Mouse (Mus musculus): ENCODE measurements around the gene Bcl6. TPM values are rescaled to one million over a fixed set of nuclear protein-coding genes. Genes with fewer than 3 reads are reported as not detected.

Bcl6 gene
- total and polyA plus RNA-seq, 2 experiments from 2014 or later: 0.69 to 9.2 TPM

GRCm38 (mm10) chr16:23980991-23981720, 7.5 kb downstream of the Bcl6 start:
- DNase-seq: peak; percentile 41

GRCm38 (mm10) chr16:23980201-23980870, 8.3 kb downstream of the Bcl6 start:
- no peak for TF ChIP-seq CTCF (IDR thresholded peaks at IDR 0.05; ENCODE audit: low read depth)
- 0 out of 2 replicates have a peak, but pooled peaks cover 8% of the 10 kb centered on the region for H3K4me1 ChIP-seq (ENCODE audit: insufficient read depth)
- H3K4me3 ChIP-seq (ENCODE audit: low read depth, low read length): peak overlapping the region; percentile 37; the same call in 1 of the 2 replicates
- H3K4me2 ChIP-seq (ENCODE audit: low read depth): peak overlapping the region; percentile 87
- ATAC-seq: no peak
- peaks cover 15% of the 10 kb centered on the region; the same call in 1 of the 2 replicates for H3K27me3 ChIP-seq (ENCODE audit: insufficient read depth, low read length)
- H3K27ac ChIP-seq (ENCODE audit: low read depth, low read length): no peak overlapping the region
- peak; percentile 11 for DNase-seq
- H3K9me3 ChIP-seq (ENCODE audit: low read length): no peaks in the 10 kb centered on the region
- 16% methylated on average over 11 of the region's 11 CpGs for WGBS
- H3K9ac ChIP-seq: no peak overlapping the region
- H3K36me3 ChIP-seq (ENCODE audit: insufficient read depth): 0 out of 2 replicates have a peak, but pooled peaks cover under 1% of the 10 kb centered on the region

More at GRCm38 (mm10) chr16:23980991-23981720, 7.5 kb downstream of the Bcl6 start:
- H3K27ac ChIP-seq (ENCODE audit: low read depth, low read length): 0 out of 2 replicates have a peak overlapping the region, but pooled peaks have one; percentile 21
- H3K9ac ChIP-seq: peak overlapping the region; percentile 43
- no peak for TF ChIP-seq CTCF (IDR thresholded peaks at IDR 0.05; ENCODE audit: low read depth)
- H3K36me3 ChIP-seq (ENCODE audit: insufficient read depth): no peaks in the 10 kb centered on the region
- peaks cover 15% of the 10 kb centered on the region; the same call in 1 of the 2 replicates for H3K27me3 ChIP-seq (ENCODE audit: insufficient read depth, low read length)
- no peaks in the 10 kb centered on the region for H3K9me3 ChIP-seq (ENCODE audit: low read length)
- no peak for ATAC-seq
- H3K4me2 ChIP-seq (ENCODE audit: low read depth): peak overlapping the region; percentile 87
- 0 out of 2 replicates have a peak, but pooled peaks cover 8% of the 10 kb centered on the region for H3K4me1 ChIP-seq (ENCODE audit: insufficient read depth)
- WGBS: 3% methylated on average over 32 of the region's 32 CpGs
- H3K4me3 ChIP-seq (ENCODE audit: low read depth, low read length): peak overlapping the region; percentile 37

DNA sequence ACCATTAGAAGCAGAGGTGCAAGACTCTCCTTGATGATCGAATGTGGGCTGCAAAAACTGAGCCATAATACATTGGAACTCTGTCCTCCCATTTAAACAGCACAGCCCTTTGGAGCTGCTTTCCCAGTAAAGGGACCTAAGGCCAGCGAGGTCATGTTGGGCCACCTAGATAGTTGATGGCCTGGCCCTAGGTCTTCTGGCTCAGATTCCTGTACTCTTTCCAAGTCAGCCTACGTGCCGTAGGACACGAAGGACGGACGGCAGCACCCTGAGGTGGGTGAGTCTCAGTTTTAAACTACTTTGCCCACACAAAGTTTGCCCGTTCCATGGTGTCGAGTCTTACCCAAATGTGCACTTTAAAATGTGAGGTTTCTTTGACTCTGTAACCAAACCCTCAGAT, 9.2 kb downstream of the Bcl6 start:
- no peak for DNase-seq
- Histone ChIP-seq H3K27ac (ENCODE audit: low read depth, low read length) (no peak overlapping the region), H3K9me3 (ENCODE audit: low read length) (no peaks in the 10 kb centered on the region), H3K36me3 (ENCODE audit: insufficient read depth) (peaks cover 5% of the 10 kb centered on the region; the same call in 1 of the 2 replicates), H3K27me3 (ENCODE audit: insufficient read depth, low read length) (peaks cover 15% of the 10 kb centered on the region; the same call in 1 of the 2 replicates), H3K4me1 (ENCODE audit: insufficient read depth) (0 out of 2 replicates have a peak, but pooled peaks cover 8% of the 10 kb centered on the region), H3K9ac (no peak overlapping the region), H3K4me3 (ENCODE audit: low read depth, low read length) (no peak overlapping the region), H3K4me2 (ENCODE audit: low read depth) (no peak overlapping the region)
- TF ChIP-seq CTCF (IDR thresholded peaks at IDR 0.05; ENCODE audit: low read depth): no peak
- WGBS: 89% methylated on average over 9 of the region's 9 CpGs
- no peak for ATAC-seq

DNA sequence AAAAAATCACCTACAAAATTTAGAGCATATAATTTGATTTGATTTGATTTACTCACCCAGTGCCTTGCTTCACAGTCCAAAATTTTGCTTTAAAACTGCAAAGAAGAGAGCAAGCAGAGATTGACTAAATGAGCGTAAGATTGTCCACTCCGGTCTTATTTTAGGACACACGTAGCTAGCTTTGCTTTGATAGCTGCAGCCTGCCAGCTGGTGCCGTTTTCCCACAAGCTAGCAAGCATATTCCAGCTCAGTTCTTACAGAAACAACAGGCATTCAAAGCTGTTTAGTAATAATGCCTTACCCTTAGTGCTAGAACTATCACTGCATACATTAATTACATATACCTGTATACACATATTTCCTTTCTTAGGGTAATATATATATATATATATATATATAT, 10.2 kb downstream of the Bcl6 start:
- ATAC-seq (no peak), DNase-seq (peak; percentile 48)
- Histone ChIP-seq H3K4me3 (ENCODE audit: low read depth, low read length) (no peak overlapping the region), H3K27me3 (ENCODE audit: insufficient read depth, low read length) (peaks cover 15% of the 10 kb centered on the region; the same call in 1 of the 2 replicates), H3K9me3 (ENCODE audit: low read length) (no peaks in the 10 kb centered on the region), H3K9ac (no peak overlapping the region), H3K4me2 (ENCODE audit: low read depth) (no peak overlapping the region), H3K4me1 (ENCODE audit: insufficient read depth) (0 out of 2 replicates have a peak, but pooled peaks cover 8% of the 10 kb centered on the region), H3K36me3 (ENCODE audit: insufficient read depth) (peaks cover 5% of the 10 kb centered on the region; the same call in 1 of the 2 replicates), H3K27ac (ENCODE audit: low read depth, low read length) (no peak overlapping the region)
- no peak for TF ChIP-seq CTCF (IDR thresholded peaks at IDR 0.05; ENCODE audit: low read depth)
- 63% methylated on average over 4 of the region's 4 CpGs for WGBS

DNA sequence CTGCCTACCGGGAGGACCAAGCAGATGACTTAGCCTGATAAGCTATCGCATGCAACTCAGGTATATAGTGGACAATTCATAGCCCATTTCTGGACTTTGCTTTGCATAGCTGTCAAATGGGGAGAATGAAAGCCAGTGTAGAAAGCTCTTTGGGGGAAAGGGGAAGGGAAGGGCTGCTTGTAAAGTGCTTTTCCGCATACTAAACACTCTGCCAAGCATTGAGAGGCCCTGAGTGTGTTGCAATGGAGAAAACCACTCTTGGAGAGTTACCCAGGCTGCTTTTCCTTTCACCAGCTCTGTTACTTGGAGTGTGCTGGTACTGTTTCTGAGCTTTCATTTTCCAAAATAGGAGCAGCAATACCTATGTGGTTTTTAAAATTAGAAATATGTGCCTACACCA, 10.9 kb downstream of the Bcl6 start:
- 82% methylated on average over 3 of the region's 3 CpGs for WGBS
- H3K9ac ChIP-seq: no peak overlapping the region
- no peak overlapping the region for H3K4me2 ChIP-seq (ENCODE audit: low read depth)
- H3K36me3 ChIP-seq (ENCODE audit: insufficient read depth): peaks cover 7% of the 10 kb centered on the region; the same call in 1 of the 2 replicates
- no peak overlapping the region for H3K27ac ChIP-seq (ENCODE audit: low read depth, low read length)
- peaks cover 15% of the 10 kb centered on the region; the same call in 1 of the 2 replicates for H3K27me3 ChIP-seq (ENCODE audit: insufficient read depth, low read length)
- H3K4me1 ChIP-seq (ENCODE audit: insufficient read depth): 0 out of 2 replicates have a peak, but pooled peaks cover 8% of the 10 kb centered on the region
- DNase-seq: no peak
- H3K4me3 ChIP-seq (ENCODE audit: low read depth, low read length): no peak overlapping the region
- no peak for TF ChIP-seq CTCF (IDR thresholded peaks at IDR 0.05; ENCODE audit: low read depth)
- no peak for ATAC-seq
- no peaks in the 10 kb centered on the region for H3K9me3 ChIP-seq (ENCODE audit: low read length)

DNA sequence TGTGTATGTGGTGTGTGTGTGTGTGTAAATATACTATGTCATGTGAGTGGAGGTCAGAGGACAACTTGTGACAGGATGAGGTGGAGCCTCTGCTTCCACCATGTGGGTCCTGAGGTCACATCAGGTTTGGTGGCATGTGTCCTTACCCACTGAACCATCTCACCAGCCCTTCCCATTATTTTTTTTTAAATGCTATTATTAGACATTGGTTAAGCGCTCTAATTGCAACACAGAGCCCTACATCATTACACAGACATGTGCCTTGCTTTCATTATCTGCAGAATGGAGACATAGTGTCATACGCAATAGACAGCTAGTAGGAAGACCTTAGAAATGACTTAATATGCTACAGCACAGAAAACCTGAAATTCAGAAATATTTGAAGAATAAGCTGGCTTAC, 12.5 kb downstream of the Bcl6 start:
- no peak for ATAC-seq
- no peak for TF ChIP-seq CTCF (IDR thresholded peaks at IDR 0.05; ENCODE audit: low read depth)
- 90% methylated on average over 2 of the region's 2 CpGs for WGBS
- Histone ChIP-seq H3K4me2 (ENCODE audit: low read depth) (no peak overlapping the region), H3K27me3 (ENCODE audit: insufficient read depth, low read length) (peaks cover 6% of the 10 kb centered on the region; the same call in 1 of the 2 replicates), H3K27ac (ENCODE audit: low read depth, low read length) (no peak overlapping the region), H3K4me3 (ENCODE audit: low read depth, low read length) (no peak overlapping the region), H3K36me3 (ENCODE audit: insufficient read depth) (peaks cover 15% of the 10 kb centered on the region; the same call in 1 of the 2 replicates), H3K4me1 (ENCODE audit: insufficient read depth) (0 out of 2 replicates have a peak, but pooled peaks cover 6% of the 10 kb centered on the region), H3K9me3 (ENCODE audit: low read length) (no peaks in the 10 kb centered on the region), H3K9ac (no peak overlapping the region)
- no peak for DNase-seq

Data from forebrain, postnatal 0 days (tissue).